Mouse (Mus musculus) telencephalon, adult 2 months (tissue): ENCODE results near the gene Chd3.
"Not testable (repeated sequence)": the region's sequence is repeated elsewhere in the genome, so short reads cannot be mapped to it uniquely, and the experiment has no call there.

Experiments
- DNase-seq: peaks from one replicate; pipeline ENCODE4 v3.0.0-alpha.2; 2011; ENCODE audit warnings: low read depth, low spot score

Chd3 gene

DNA sequence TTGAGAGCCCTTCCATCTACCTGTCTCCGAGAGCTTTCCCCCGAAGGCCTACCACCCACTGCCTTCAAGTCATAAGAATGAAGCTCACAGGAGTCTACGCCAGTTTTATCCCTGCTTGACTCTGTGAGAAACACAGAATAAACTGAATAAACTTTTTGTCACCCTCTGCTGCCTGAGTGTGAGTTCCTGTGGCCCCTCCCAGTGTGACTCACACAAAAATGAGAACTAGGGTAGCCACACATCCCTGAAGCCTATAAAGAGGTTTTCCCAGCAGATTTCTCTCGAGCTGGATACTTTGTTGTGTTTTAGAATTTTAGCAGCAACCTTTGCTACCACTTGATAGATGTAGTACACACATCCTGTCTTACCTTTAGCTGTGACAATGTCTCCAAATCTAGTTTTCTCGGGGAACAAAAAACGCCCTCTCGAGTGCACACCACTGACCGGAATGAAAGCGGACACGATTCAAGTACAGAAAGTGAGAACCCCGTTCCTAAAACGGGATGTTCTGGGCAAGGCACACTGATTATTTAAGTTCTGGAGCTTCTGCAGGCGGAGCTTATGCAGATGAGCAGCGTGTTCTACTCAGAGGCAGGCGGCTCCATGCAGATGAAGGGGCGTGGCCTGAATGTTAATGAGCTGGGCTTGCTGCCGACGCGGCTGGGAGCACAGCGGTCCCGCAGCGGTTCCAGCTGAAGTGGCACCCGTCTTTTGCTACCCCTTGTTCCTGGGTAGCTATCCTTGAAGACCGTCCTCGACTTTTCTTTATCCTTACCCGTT is 43.4 kb downstream of the Chd3 start, which contains the start of gene Kcnab3:
TSS of gene Kcnab3 (plus strand) at position 631 of the 780 bp plus-strand sequence.
- DNase-seq, result peak; percentile 85

DNA sequence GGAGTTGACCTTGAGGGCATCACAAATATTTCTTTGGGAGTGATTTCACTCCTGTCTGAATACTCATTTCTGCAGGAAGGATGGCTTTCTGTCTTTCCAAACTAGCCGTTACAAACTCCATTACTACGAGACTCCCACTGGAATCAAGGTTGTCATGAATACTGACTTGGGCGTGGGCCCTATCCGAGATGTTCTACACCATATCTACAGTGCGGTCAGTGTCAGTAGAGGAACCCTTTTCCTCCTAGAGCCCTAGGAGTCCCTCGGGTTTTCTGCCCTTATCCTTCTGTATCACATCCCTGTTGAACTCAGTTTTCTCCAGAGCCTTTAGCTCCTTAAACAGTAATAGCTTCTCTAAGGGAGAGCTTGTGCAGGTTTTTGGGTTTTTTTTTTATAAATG is 44.5 kb downstream of the Chd3 start:
- no peak for DNase-seq

DNA sequence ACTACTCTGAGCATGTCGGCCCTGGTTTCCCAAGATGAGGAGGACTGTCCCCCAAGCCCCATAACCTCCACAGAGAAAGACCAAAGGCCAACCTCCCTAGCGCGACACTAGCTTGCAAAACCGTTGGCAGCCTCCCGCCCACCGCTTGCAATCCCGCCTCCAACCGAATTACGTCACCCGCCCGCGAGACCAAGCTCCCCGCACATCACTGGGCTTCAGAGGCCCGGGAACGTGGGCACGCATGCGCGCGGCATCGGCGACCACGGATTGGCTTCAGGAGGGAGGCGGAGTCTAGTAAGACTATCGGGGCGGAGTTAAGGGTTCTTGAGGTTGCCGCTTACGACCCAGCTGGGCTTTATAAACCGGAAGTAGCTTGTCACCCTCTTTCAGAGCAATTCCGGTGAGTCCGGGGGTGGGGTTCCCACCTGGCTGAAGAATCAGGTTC is 45.5 kb downstream of the Chd3 start, which contains the start of the genes Cntrob and Trappc1:
TSS of gene Cntrob (minus strand) at position 109 of the 445 bp plus-strand sequence.
TSS of gene Trappc1 (plus strand) at position 314 of the 445 bp plus-strand sequence.
- peak; percentile 99 for DNase-seq

DNA sequence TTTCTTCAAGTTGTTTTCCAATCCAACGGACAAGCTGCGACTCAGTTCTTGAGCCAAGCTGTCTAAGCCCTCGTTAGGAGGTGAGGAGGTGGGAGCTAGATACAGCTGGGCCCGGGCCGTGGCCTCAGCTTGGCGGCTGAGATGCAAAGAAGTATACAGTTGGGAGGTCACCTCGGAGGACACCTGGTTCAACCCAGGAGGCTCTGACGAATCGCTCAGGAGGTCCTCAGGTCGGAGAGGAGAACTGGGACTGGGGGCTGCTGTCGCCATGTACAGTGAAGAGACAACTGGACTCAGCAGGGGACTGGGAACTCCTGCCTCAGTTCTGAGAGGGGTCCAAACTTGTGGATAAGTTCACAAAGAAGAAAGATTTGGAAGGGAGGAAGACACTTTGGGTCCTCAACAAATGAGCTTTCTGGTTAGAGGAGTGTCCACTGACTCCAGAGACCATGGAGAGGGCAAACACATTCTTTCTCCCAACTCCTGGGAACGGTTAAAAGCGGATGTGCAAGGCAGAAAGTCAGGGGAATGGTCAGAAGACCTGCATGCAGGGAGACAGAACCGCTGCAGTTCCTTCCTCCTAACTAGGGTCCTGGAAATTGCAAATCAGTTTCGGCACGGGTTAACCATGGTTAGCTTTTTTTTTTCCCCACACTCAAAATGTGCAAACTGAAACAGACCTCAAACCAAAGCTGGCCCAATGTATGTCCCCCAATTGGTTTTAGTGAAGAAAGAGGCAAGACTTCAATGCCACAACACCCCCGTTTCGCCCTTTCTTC is 46.3 kb downstream of the Chd3 start:
- DNase-seq, result no peak

DNA sequence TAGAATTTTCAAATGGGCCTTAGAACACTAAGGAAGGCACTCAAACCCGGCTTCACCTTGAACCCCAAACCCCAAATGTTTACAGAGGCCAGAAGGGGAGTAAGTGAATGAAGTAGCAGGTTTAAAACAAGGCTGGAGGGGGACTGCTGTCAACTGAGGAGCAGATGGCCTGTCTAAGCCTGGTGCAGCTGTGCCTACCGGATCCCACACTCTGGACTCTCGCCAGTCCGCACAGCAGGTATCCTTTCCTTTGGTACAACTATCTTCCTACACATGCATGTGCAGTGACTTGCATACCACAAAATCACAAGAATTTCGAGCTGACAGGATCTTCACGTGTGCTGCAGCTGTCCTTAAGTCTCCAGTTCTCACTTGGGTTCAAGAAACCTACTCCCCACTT is 47.2 kb downstream of the Chd3 start:
- no peak for DNase-seq

DNA sequence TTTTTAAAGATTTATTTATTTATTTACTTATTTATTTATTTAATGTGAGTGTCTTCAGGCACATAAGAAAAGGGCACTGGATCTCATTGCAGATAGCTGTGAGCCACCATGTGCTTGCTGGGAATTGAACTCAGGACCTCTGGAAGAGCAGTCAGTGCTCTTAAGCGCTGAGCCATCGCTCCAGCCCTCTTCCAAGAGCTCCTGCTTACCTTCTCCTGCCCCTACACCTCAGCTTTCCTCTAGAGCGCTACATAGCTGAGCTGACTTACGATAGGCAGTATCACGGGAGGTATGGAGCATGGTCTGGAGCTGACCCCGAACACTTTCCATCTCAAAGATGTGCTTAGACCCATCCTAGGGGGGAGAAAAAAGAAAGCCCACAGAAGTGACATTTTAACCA is 47.6 kb downstream of the Chd3 start:
- DNase-seq, result no peak

DNA sequence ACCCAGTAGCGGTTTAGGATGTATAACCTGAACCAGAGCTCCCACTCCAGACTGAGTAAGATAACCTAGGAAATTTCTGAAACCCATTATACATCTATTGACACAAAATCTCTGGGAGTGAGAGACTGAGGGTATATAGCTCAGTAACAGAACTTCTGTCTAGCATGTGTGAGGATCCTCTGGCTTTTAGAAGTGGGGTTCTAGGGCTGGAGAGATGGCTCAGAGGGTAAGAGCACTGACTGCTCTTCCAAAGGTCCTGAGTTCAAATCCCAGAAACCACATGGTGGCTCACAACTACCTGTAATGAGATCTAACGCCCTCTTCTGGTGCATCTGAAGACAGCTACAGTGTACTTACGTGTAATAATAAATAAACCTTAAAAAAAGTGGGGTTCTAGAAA is 51.2 kb downstream of the Chd3 start:
- DNase-seq, result not testable (repeated sequence)

DNA sequence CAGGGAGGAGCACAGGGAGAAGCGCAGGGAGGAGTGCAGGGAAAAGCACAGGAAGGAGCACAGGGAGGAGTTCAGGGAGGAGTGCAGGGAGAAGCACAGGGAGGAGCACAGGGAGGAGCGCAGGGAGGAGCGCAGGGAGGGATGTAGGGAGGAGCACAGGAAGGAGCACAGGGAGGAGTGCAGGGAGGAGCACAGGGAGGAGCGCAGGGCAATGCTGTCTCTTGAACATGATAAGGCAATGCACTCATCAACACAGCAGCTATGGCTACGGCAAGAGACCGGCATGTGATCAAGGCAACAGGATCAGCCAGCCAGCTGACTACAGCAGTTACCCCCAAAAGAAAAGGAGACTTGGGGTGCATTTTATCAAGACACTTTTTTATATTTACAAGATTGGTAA is 52.8 kb downstream of the Chd3 start:
- DNase-seq, result no peak

DNA sequence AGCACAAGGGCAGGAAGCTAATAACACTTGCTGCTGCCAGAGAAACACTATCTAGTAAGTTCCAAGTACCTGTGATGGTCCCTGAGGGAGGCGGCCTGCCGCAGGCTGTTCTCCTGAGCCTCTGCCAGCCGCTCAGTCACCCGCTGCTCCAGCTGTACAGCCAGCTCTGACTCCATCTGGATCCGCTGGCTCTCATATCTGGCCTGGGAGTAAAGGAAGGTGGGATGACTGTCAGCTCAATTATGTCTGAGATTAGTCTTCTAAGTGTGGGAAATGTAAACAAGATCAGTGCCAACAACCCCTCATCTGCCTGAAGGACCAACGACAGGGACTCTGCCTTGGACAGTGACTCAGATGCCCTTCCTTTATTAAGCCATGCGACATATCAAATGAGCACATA is 57.9 kb downstream of the Chd3 start:
- DNase-seq, result no peak

DNA sequence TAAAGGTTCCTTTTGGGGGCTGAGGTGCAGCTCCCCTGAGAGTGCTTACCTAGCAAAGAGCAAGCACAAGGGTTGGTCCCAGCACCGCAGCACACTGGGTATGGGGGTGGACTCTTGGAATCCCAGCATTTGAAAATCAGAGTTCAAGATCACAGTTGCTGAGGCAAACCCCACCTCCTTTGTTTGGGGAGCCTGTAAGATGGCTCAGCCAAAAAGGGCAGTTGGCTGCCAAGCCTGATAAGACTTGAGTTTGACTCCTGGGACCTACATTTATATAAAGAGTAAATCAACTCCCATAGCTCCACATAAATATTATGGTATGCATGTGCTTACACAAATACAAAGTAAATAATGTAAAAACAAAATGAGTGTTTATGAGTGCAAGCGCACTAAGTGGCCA is 63.2 kb downstream of the Chd3 start:
- DNase-seq, result no peak

DNA sequence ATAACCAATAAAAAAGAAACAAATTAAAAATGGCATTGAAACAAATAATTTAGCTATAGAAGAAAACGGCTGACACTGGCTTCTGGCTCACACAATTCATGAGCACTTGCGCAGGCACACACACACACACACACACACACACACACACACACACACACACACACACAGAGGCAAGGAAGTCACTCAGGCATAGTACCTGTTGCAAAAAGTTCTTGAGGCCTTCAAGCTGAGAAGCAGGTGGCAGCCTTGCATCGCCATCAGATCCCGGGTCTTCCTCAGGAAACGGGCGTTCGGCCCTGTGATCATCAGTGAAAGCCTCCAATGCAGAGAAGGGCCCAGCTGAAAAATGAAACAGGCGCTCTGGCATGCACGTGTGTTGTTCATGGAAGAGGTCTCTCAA is 63.9 kb downstream of the Chd3 start:
- DNase-seq, result no peak

DNA sequence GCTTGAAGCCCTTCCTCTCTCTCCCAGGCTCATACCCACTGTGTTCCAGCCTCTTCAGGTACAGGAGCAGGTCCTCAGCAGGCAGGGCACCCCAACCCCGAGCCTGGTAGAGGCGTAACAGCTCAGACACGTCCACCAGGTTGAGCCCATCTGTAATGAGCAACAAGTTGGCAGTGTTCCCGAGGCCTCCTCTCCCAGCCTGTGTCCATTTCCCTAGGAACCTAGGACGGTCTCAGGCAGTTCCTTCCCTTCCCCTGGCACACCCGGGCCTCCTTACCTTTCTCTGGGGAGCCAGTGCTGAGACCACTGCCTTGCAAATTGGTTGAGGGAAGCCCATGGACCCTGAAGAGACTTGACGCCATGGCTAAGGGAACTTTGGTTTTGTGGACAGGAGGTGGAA is 66.4 kb downstream of the Chd3 start:
- DNase-seq, result no peak

DNA sequence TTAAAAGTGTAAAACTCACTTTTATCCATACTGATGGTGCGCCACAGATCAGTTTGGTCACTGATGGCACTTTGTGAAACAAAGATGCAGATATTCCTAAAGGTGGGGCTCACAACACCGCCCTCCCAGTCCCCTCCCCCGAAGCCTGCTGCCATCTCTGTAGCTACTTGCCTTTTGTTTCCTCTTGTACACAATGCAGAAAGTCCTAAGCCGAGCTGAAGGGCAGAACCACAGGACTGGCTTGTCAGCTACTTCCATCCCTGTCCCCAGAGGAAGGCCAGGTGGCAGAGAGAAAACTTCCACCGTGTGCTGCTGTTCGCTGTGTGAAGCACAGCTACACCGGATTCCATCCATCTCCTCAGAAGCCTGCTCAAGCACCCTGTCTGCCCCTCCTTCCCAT is 71.0 kb downstream of the Chd3 start:
- DNase-seq, result no peak

DNA sequence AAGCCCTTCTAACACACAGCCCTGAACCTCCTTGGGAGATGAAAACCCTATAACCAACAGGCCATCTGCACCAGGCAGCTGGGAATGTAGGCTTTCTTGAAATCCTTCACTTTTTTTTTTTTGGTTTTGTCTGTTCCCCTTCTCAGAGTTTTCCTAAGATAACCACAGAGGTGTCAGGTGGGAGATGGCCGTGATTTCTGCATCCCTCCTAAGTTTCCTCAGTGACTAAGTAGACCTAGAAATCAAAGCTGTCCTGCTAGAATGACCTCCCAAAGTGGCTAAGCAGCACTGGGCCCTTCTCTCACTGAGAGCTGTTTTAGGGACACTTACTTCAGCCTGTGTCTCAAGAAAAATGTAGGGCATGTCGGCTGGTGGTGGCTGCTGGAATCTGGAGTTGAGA is 71.4 kb downstream of the Chd3 start:
- peak; percentile 54 for DNase-seq

DNA sequence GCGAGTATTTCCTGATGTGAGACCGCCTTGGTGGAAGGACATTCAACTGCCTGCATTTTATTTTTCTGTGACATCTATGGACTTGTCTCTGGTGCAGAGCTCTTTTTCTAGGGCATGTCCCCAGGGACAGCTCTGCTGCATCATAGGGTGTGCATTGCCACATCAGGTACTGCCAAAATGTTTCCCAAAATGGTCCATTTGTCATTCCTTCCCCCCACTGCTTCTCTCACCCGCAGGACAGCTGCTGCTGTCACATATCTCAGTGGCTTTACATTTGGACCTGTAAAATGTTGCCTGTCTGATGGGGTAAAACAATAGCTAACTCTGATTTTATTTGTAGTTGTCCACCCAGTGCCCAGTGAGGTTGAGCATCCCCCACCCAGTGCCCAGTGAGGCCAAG is 73.9 kb downstream of the Chd3 start:
- DNase-seq, result peak; percentile 18
